Mouse (Mus musculus): ENCODE measurements at regions not wholly inside any gene's neighbourhood (a gene's known extent, or its start where the extent isn't known, plus 50 kb on each side); places are given as distances from the start of the nearest gene placed in this dataset.

GRCm38 (mm10) chr7:54458386-54458785 lies 376.9 kb upstream of the Luzp2 start:
- Histone ChIP-seq H3K36me3 (ENCODE audit: control insufficient read depth, insufficient read depth, low read length) (no peaks in the 10 kb centered on the region), H3K4me1 (ENCODE audit: control insufficient read depth, insufficient read depth, low read length) (no peaks in the 10 kb centered on the region), H3K4me3 (ENCODE audit: low read depth, low read length) (no peak overlapping the region), H3K9ac (ENCODE audit: low read length) (no peak overlapping the region), H3K27ac (ENCODE audit: low read depth, low read length) (no peak overlapping the region), H3K9me3 (ENCODE audit: control insufficient read depth, low read length) (no peaks in the 10 kb centered on the region), H3K4me2 (no peak overlapping the region), H3K27me3 (ENCODE audit: control insufficient read depth, insufficient read depth, low read length) (no peaks in the 10 kb centered on the region)
- DNase-seq (ENCODE audit: low spot score, missing footprints) (no peak), ATAC-seq (ENCODE audit: low FRiP score) (peak; percentile 78)
- 59% methylated on average over 2 of the region's 2 CpGs for WGBS

GRCm38 (mm10) chr7:54491254-54491653 lies 344.0 kb upstream of the Luzp2 start:
- Histone ChIP-seq H3K9ac (ENCODE audit: low read length) (no peak overlapping the region), H3K9me3 (ENCODE audit: control insufficient read depth, low read length) (no peaks in the 10 kb centered on the region), H3K27ac (ENCODE audit: low read depth, low read length) (no peak overlapping the region), H3K4me3 (ENCODE audit: low read depth, low read length) (no peak overlapping the region), H3K4me1 (ENCODE audit: control insufficient read depth, insufficient read depth, low read length) (no peaks in the 10 kb centered on the region), H3K4me2 (no peak overlapping the region), H3K36me3 (ENCODE audit: control insufficient read depth, insufficient read depth, low read length) (no peaks in the 10 kb centered on the region), H3K27me3 (ENCODE audit: control insufficient read depth, insufficient read depth, low read length) (no peaks in the 10 kb centered on the region)
- no peak for DNase-seq (ENCODE audit: low spot score, missing footprints)
- ATAC-seq (ENCODE audit: low FRiP score), result no peak
- 86% methylated on average over 1 of the region's 1 CpGs for WGBS

GRCm38 (mm10) chr7:54505235-54505634 lies 330.1 kb upstream of the Luzp2 start:
- no peaks in the 10 kb centered on the region for H3K4me1 ChIP-seq (ENCODE audit: control insufficient read depth, insufficient read depth, low read length)
- no peak overlapping the region for H3K9ac ChIP-seq (ENCODE audit: low read length)
- no peak for DNase-seq (ENCODE audit: low spot score, missing footprints)
- no peak for ATAC-seq (ENCODE audit: low FRiP score)
- H3K4me3 ChIP-seq (ENCODE audit: low read depth, low read length), result no peak overlapping the region
- H3K27ac ChIP-seq (ENCODE audit: low read depth, low read length), result no peak overlapping the region
- H3K27me3 ChIP-seq (ENCODE audit: control insufficient read depth, insufficient read depth, low read length), result no peaks in the 10 kb centered on the region
- no peaks in the 10 kb centered on the region for H3K9me3 ChIP-seq (ENCODE audit: control insufficient read depth, low read length)
- no peak overlapping the region for H3K4me2 ChIP-seq
- H3K36me3 ChIP-seq (ENCODE audit: control insufficient read depth, insufficient read depth, low read length), result no peaks in the 10 kb centered on the region

- no peaks in the 10 kb centered on the region for H3K4me1 ChIP-seq (ENCODE audit: control insufficient read depth, insufficient read depth, low read length)
- ATAC-seq (ENCODE audit: low FRiP score) (no peak), DNase-seq (ENCODE audit: low spot score, missing footprints) (no peak)
- no peak overlapping the region for H3K4me3 ChIP-seq (ENCODE audit: low read depth, low read length)
- 54% methylated on average over 2 of the region's 2 CpGs for WGBS
- H3K9me3 ChIP-seq (ENCODE audit: control insufficient read depth, low read length), result no peaks in the 10 kb centered on the region
- H3K27me3 ChIP-seq (ENCODE audit: control insufficient read depth, insufficient read depth, low read length), result no peaks in the 10 kb centered on the region
- no peak overlapping the region for H3K4me2 ChIP-seq
- H3K9ac ChIP-seq (ENCODE audit: low read length), result no peak overlapping the region
- no peak overlapping the region for H3K27ac ChIP-seq (ENCODE audit: low read depth, low read length)
- no peaks in the 10 kb centered on the region for H3K36me3 ChIP-seq (ENCODE audit: control insufficient read depth, insufficient read depth, low read length)
Measured at GRCm38 (mm10) chr7:54507006-54507405, 328.3 kb upstream of the Luzp2 start.

- no peaks in the 10 kb centered on the region for H3K27me3 ChIP-seq (ENCODE audit: control insufficient read depth, insufficient read depth, low read length)
- no peaks in the 10 kb centered on the region for H3K9me3 ChIP-seq (ENCODE audit: control insufficient read depth, low read length)
- H3K4me1 ChIP-seq (ENCODE audit: control insufficient read depth, insufficient read depth, low read length), result no peaks in the 10 kb centered on the region
- no peak overlapping the region for H3K4me2 ChIP-seq
- H3K9ac ChIP-seq (ENCODE audit: low read length), result no peak overlapping the region
- 80% methylated on average over 7 of the region's 7 CpGs for WGBS
- no peak overlapping the region for H3K27ac ChIP-seq (ENCODE audit: low read depth, low read length)
- no peaks in the 10 kb centered on the region for H3K36me3 ChIP-seq (ENCODE audit: control insufficient read depth, insufficient read depth, low read length)
- DNase-seq (ENCODE audit: low spot score, missing footprints) (no peak), ATAC-seq (ENCODE audit: low FRiP score) (no peak)
- H3K4me3 ChIP-seq (ENCODE audit: low read depth, low read length), result no peak overlapping the region
Measured at GRCm38 (mm10) chr7:54535693-54536092, 299.6 kb upstream of the Luzp2 start.

GRCm38 (mm10) chr7:54557436-54557835 lies 277.9 kb upstream of the Luzp2 start:
- H3K4me2 ChIP-seq, result no peak overlapping the region

GRCm38 (mm10) chr7:54565569-54566179 lies 269.6 kb upstream of the Luzp2 start:
- no peak overlapping the region for H3K4me3 ChIP-seq (ENCODE audit: low read depth, low read length)
- H3K36me3 ChIP-seq (ENCODE audit: control insufficient read depth, insufficient read depth, low read length), result no peaks in the 10 kb centered on the region
- no peak for ATAC-seq (ENCODE audit: low FRiP score)
- no peak for DNase-seq (ENCODE audit: low spot score, missing footprints)
- no peak overlapping the region for H3K4me2 ChIP-seq
- H3K27ac ChIP-seq (ENCODE audit: low read depth, low read length), result no peak overlapping the region
- H3K9me3 ChIP-seq (ENCODE audit: control insufficient read depth, low read length), result no peaks in the 10 kb centered on the region
- WGBS, result 76% methylated on average over 3 of the region's 3 CpGs
- H3K4me1 ChIP-seq (ENCODE audit: control insufficient read depth, insufficient read depth, low read length), result no peaks in the 10 kb centered on the region
- H3K9ac ChIP-seq (ENCODE audit: low read length), result no peak overlapping the region
- no peaks in the 10 kb centered on the region for H3K27me3 ChIP-seq (ENCODE audit: control insufficient read depth, insufficient read depth, low read length)

More at GRCm38 (mm10) chr7:54557436-54557835, 277.9 kb upstream of the Luzp2 start:
- H3K9ac ChIP-seq (ENCODE audit: low read length), result no peak overlapping the region
- 79% methylated on average over 3 of the region's 3 CpGs for WGBS
- no peaks in the 10 kb centered on the region for H3K27me3 ChIP-seq (ENCODE audit: control insufficient read depth, insufficient read depth, low read length)
- H3K4me3 ChIP-seq (ENCODE audit: low read depth, low read length), result no peak overlapping the region
- no peaks in the 10 kb centered on the region for H3K36me3 ChIP-seq (ENCODE audit: control insufficient read depth, insufficient read depth, low read length)
- H3K9me3 ChIP-seq (ENCODE audit: control insufficient read depth, low read length), result no peaks in the 10 kb centered on the region
- no peaks in the 10 kb centered on the region for H3K4me1 ChIP-seq (ENCODE audit: control insufficient read depth, insufficient read depth, low read length)
- no peak for ATAC-seq (ENCODE audit: low FRiP score)
- no peak for DNase-seq (ENCODE audit: low spot score, missing footprints)
- H3K27ac ChIP-seq (ENCODE audit: low read depth, low read length), result no peak overlapping the region

- H3K9me3 ChIP-seq (ENCODE audit: control insufficient read depth, low read length), result no peaks in the 10 kb centered on the region
- no peak overlapping the region for H3K4me2 ChIP-seq
- 87% methylated on average over 1 of the region's 1 CpGs for WGBS
- H3K27me3 ChIP-seq (ENCODE audit: control insufficient read depth, insufficient read depth, low read length), result no peaks in the 10 kb centered on the region
- H3K4me3 ChIP-seq (ENCODE audit: low read depth, low read length), result no peak overlapping the region
- DNase-seq (ENCODE audit: low spot score, missing footprints), result no peak
- H3K27ac ChIP-seq (ENCODE audit: low read depth, low read length), result no peak overlapping the region
- H3K4me1 ChIP-seq (ENCODE audit: control insufficient read depth, insufficient read depth, low read length), result no peaks in the 10 kb centered on the region
- no peak overlapping the region for H3K9ac ChIP-seq (ENCODE audit: low read length)
- no peaks in the 10 kb centered on the region for H3K36me3 ChIP-seq (ENCODE audit: control insufficient read depth, insufficient read depth, low read length)
- ATAC-seq (ENCODE audit: low FRiP score), result no peak
Measured at GRCm38 (mm10) chr7:54599776-54600175, 235.5 kb upstream of the Luzp2 start.

GRCm38 (mm10) chr7:54622436-54622835 lies 212.9 kb upstream of the Luzp2 start:
- H3K4me3 ChIP-seq (ENCODE audit: low read depth, low read length), result no peak overlapping the region
- 98% methylated on average over 2 of the region's 2 CpGs for WGBS

More at GRCm38 (mm10) chr7:54622436-54622835, 212.9 kb upstream of the Luzp2 start:
- no peak for DNase-seq (ENCODE audit: low spot score, missing footprints)
- no peaks in the 10 kb centered on the region for H3K4me1 ChIP-seq (ENCODE audit: control insufficient read depth, insufficient read depth, low read length)
- no peak overlapping the region for H3K4me2 ChIP-seq
- H3K36me3 ChIP-seq (ENCODE audit: control insufficient read depth, insufficient read depth, low read length), result no peaks in the 10 kb centered on the region
- H3K9ac ChIP-seq (ENCODE audit: low read length), result no peak overlapping the region
- H3K27me3 ChIP-seq (ENCODE audit: control insufficient read depth, insufficient read depth, low read length), result no peaks in the 10 kb centered on the region
- no peak for ATAC-seq (ENCODE audit: low FRiP score)
- H3K9me3 ChIP-seq (ENCODE audit: control insufficient read depth, low read length), result no peaks in the 10 kb centered on the region
- no peak overlapping the region for H3K27ac ChIP-seq (ENCODE audit: low read depth, low read length)
